Mouse (Mus musculus) hindbrain, embryonic 10.5 days (tissue): ENCODE measurements at regions not wholly inside any gene's neighbourhood (a gene's known extent, or its start where the extent isn't known, plus 50 kb on each side); places are given as distances from the start of the nearest gene placed in this dataset.
"Not testable (repeated sequence)": the region's sequence is repeated elsewhere in the genome, so short reads cannot be mapped to it uniquely, and the experiment has no call there.

Experiments
- DNase-seq: peaks from one replicate; pipeline ENCODE4 v3.0.0-alpha.2; 2017; ENCODE audit warnings: low spot score
- H3K27ac ChIP-seq: fragments of 300-500 bp; sonication (generic); 2 replicates; pipeline ENCODE4 v1.5.1; 2016; ENCODE audit warnings: mild to moderate bottlenecking, moderate library complexity
- H3K27me3 ChIP-seq: fragments of 300-500 bp; sonication (generic); 2 replicates; pipeline ENCODE4 v1.6.1; 2016; ENCODE audit warnings: mild to moderate bottlenecking; ENCODE audit not compliant: poor library complexity, insufficient read depth, severe bottlenecking
- H3K36me3 ChIP-seq: fragments of 300-500 bp; sonication (generic); 2 replicates; pipeline ENCODE4 v1.6.1; 2016; ENCODE audit warnings: mild to moderate bottlenecking, moderate library complexity
- H3K4me1 ChIP-seq: fragments of 300-500 bp; sonication (generic); replicated peaks from 2 replicates; pipeline ENCODE4 v1.6.1; 2016; ENCODE audit warnings: mild to moderate bottlenecking
- H3K4me3 ChIP-seq: fragments of 300-500 bp; sonication (generic); 2 replicates; pipeline ENCODE4 v1.5.1; 2016; ENCODE audit warnings: mild to moderate bottlenecking, moderate library complexity
- H3K9me3 ChIP-seq: fragments of 300-500 bp; sonication (generic); 2 replicates; pipeline ENCODE4 v1.6.1; 2016; ENCODE audit warnings: mild to moderate bottlenecking, moderate library complexity
- WGBS: fragments of 180-500 bp; shearing (Covaris S2); methylation state at CpG from one replicate; pipeline ENCODE4 v1.1.7; 2016; 5-methylcytosine and 5-hydroxymethylcytosine counted together

GRCm38 (mm10) chr11:111944282-111944681, 837.7 kb upstream of the Sox9 start:
- no peak for DNase-seq
- WGBS = 80% methylated on average over 8 of the region's 8 CpGs
- peaks cover 10% of the 10 kb centered on the region for H3K4me1 ChIP-seq
- H3K9me3 ChIP-seq = no peaks in the 10 kb centered on the region
- no peaks in the 10 kb centered on the region for H3K27me3 ChIP-seq
- no peaks in the 10 kb centered on the region for H3K36me3 ChIP-seq
- H3K27ac ChIP-seq = no peak overlapping the region
- H3K4me3 ChIP-seq = no peak overlapping the region

- no peaks in the 10 kb centered on the region for H3K36me3 ChIP-seq
- peak overlapping the region; percentile 35; the same call in 1 of the 2 replicates for H3K27ac ChIP-seq
- H3K4me1 ChIP-seq = peaks cover 10% of the 10 kb centered on the region
- H3K4me3 ChIP-seq = no peak overlapping the region
- no peaks in the 10 kb centered on the region for H3K9me3 ChIP-seq
- DNase-seq = peak; percentile 29
- H3K27me3 ChIP-seq = no peaks in the 10 kb centered on the region
These were observed 836.2 kb upstream of the Sox9 start for GRCm38 (mm10) chr11:111945806-111946205.

- WGBS = 84% methylated on average over 6 of the region's 6 CpGs
- Histone ChIP-seq H3K27ac (no peak overlapping the region), H3K9me3 (no peaks in the 10 kb centered on the region), H3K4me3 (no peak overlapping the region), H3K36me3 (no peaks in the 10 kb centered on the region), H3K27me3 (no peaks in the 10 kb centered on the region), H3K4me1 (peaks cover 10% of the 10 kb centered on the region)
- DNase-seq = no peak
These were observed 834.4 kb upstream of the Sox9 start for GRCm38 (mm10) chr11:111947671-111948070.

GRCm38 (mm10) chr11:111953421-111953820, 828.6 kb upstream of the Sox9 start:
- 86% methylated on average over 5 of the region's 5 CpGs for WGBS
- Histone ChIP-seq H3K27me3 (no peaks in the 10 kb centered on the region), H3K27ac (no peak overlapping the region), H3K4me1 (no peaks in the 10 kb centered on the region), H3K36me3 (no peaks in the 10 kb centered on the region), H3K9me3 (no peaks in the 10 kb centered on the region), H3K4me3 (no peak overlapping the region)
- no peak for DNase-seq

- H3K4me1 ChIP-seq = peaks cover 9% of the 10 kb centered on the region; the same call in 1 of the 2 replicates
- DNase-seq = no peak
- H3K4me3 ChIP-seq = no peak overlapping the region
- H3K27me3 ChIP-seq = no peaks in the 10 kb centered on the region
- H3K27ac ChIP-seq = no peak overlapping the region
- no peaks in the 10 kb centered on the region for H3K36me3 ChIP-seq
- no peaks in the 10 kb centered on the region for H3K9me3 ChIP-seq
- 77% methylated on average over 5 of the region's 5 CpGs for WGBS
These were observed 824.2 kb upstream of the Sox9 start for GRCm38 (mm10) chr11:111957721-111958287.

GRCm38 (mm10) chr11:111961047-111961837, 820.8 kb upstream of the Sox9 start:
- 56% methylated on average over 10 of the region's 10 CpGs for WGBS
- Histone ChIP-seq H3K27ac (peak overlapping the region; percentile 45; the same call in 1 of the 2 replicates), H3K9me3 (no peaks in the 10 kb centered on the region), H3K27me3 (no peaks in the 10 kb centered on the region), H3K4me1 (peaks cover 9% of the 10 kb centered on the region; the same call in 1 of the 2 replicates), H3K4me3 (no peak overlapping the region), H3K36me3 (no peaks in the 10 kb centered on the region)
- DNase-seq = no peak

GRCm38 (mm10) chr11:111961846-111962245, 820.2 kb upstream of the Sox9 start:
- no peaks in the 10 kb centered on the region for H3K9me3 ChIP-seq
- DNase-seq = no peak
- no peaks in the 10 kb centered on the region for H3K36me3 ChIP-seq
- H3K27me3 ChIP-seq = no peaks in the 10 kb centered on the region
- H3K4me1 ChIP-seq = peaks cover 9% of the 10 kb centered on the region; the same call in 1 of the 2 replicates
- peak overlapping the region; percentile 45; the same call in 1 of the 2 replicates for H3K27ac ChIP-seq
- WGBS = 77% methylated on average over 2 of the region's 2 CpGs
- H3K4me3 ChIP-seq = no peak overlapping the region

- 84% methylated on average over 6 of the region's 6 CpGs for WGBS
- no peaks in the 10 kb centered on the region for H3K27me3 ChIP-seq
- H3K9me3 ChIP-seq = no peaks in the 10 kb centered on the region
- H3K36me3 ChIP-seq = no peaks in the 10 kb centered on the region
- no peak overlapping the region for H3K27ac ChIP-seq
- peaks cover 9% of the 10 kb centered on the region; the same call in 1 of the 2 replicates for H3K4me1 ChIP-seq
- DNase-seq = no peak
- no peak overlapping the region for H3K4me3 ChIP-seq
These were observed 818.0 kb upstream of the Sox9 start for GRCm38 (mm10) chr11:111964066-111964465.

GRCm38 (mm10) chr11:111966401-111966800, 815.6 kb upstream of the Sox9 start:
- peaks cover 2% of the 10 kb centered on the region; the same call in 1 of the 2 replicates for H3K4me1 ChIP-seq
- no peaks in the 10 kb centered on the region for H3K27me3 ChIP-seq
- no peak overlapping the region for H3K4me3 ChIP-seq
- 92% methylated on average over 3 of the region's 3 CpGs for WGBS
- H3K36me3 ChIP-seq = no peaks in the 10 kb centered on the region
- H3K27ac ChIP-seq = no peak overlapping the region
- no peak for DNase-seq
- no peaks in the 10 kb centered on the region for H3K9me3 ChIP-seq

- no peak for DNase-seq
- no peaks in the 10 kb centered on the region for H3K9me3 ChIP-seq
- no peaks in the 10 kb centered on the region for H3K27me3 ChIP-seq
- H3K4me1 ChIP-seq = no peaks in the 10 kb centered on the region
- H3K27ac ChIP-seq = no peak overlapping the region
- 84% methylated on average over 4 of the region's 4 CpGs for WGBS
- H3K36me3 ChIP-seq = no peaks in the 10 kb centered on the region
- no peak overlapping the region for H3K4me3 ChIP-seq
These were observed 811.0 kb upstream of the Sox9 start for GRCm38 (mm10) chr11:111971001-111971400.

GRCm38 (mm10) chr11:111978667-111979066, 803.4 kb upstream of the Sox9 start:
- no peak overlapping the region for H3K4me3 ChIP-seq
- H3K9me3 ChIP-seq = no peaks in the 10 kb centered on the region
- no peaks in the 10 kb centered on the region for H3K4me1 ChIP-seq
- no peaks in the 10 kb centered on the region for H3K27me3 ChIP-seq
- WGBS = 91% methylated on average over 4 of the region's 4 CpGs
- H3K27ac ChIP-seq = no peak overlapping the region
- no peak for DNase-seq
- H3K36me3 ChIP-seq = no peaks in the 10 kb centered on the region

- WGBS = 86% methylated on average over 4 of the region's 4 CpGs
- Histone ChIP-seq H3K9me3 (no peaks in the 10 kb centered on the region), H3K4me1 (no peaks in the 10 kb centered on the region), H3K36me3 (no peaks in the 10 kb centered on the region), H3K27ac (no peak overlapping the region), H3K27me3 (no peaks in the 10 kb centered on the region), H3K4me3 (no peak overlapping the region)
- DNase-seq = no peak
These were observed 785.6 kb upstream of the Sox9 start for GRCm38 (mm10) chr11:111996395-111996794.

GRCm38 (mm10) chr11:112010848-112011247, 771.2 kb upstream of the Sox9 start:
- H3K36me3 ChIP-seq, H3K9me3 ChIP-seq, H3K27me3 ChIP-seq, H3K4me3 ChIP-seq, H3K4me1 ChIP-seq, DNase-seq, H3K27ac ChIP-seq: not testable (repeated sequence)
- WGBS = 79% methylated on average over 1 of the region's 2 CpGs
